Mouse (Mus musculus): ENCODE results near the gene Qprt.
"Not testable (repeated sequence)": the region's sequence is repeated elsewhere in the genome, so short reads cannot be mapped to it uniquely, and the experiment has no call there.

Qprt gene

DNA sequence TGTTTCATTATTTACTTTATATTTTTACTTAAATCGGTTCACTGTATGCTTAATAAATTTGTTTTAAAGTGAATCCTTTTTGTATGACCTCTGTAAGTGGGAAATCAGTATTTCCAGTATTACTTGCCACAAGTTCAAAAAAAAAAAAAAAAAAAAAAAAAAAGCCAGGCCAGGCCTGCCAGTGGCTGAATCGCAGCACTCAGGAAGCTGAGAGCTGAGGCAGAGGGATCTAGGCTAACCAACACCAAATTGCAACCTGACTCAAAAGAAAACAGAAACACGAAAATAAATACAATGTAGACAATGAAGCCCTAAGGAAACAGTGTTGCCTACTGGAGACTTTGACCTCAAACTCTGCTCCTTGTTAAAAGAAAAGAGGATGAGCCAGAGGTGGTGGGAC, 28.1 kb downstream of the Qprt start:
- no peak for DNase-seq

DNA sequence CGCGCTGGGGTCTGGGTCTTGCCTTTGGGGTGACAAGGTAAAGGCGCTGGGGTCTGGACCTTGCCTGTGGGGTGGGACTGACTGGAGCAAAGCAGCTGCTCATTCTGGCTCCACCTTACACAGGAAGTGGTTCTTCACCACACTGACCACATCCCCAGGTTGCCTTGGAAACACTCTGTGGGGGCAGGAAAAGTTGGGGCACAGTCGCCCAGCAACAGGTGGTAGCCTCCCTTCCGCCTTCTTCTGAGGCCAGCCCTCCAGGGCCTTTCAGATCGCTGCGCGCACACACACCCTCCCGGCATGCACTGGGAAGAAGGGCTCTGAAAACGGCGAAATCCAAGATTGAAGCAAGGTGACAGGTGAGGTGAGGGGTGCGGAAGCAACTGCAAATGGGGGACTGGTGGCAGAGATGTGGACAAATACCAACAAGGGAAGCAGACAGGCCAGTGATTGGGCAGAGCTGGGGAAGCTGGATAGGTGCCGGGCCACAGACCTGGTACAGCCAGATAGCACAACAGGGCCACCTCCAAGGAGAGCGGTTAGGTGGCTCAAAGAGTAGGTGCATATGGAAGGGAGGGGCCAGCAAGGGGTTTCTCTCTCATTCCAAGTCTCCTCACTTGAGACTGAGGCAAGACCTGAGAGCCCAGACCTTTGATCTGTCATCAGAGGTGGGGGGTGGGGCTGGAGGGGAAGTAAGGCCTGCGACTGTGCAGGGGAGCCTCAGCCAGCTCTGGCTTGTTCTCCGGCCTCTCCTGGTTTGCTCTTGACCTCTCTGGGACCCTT, 30.7 kb downstream of the Qprt start, which contains the start of gene AI467606:
Gene AI467606, plus strand, starts transcription at position 246 of the 783 bp plus-strand sequence.
- peak; percentile 41 to 60 for DNase-seq

DNA sequence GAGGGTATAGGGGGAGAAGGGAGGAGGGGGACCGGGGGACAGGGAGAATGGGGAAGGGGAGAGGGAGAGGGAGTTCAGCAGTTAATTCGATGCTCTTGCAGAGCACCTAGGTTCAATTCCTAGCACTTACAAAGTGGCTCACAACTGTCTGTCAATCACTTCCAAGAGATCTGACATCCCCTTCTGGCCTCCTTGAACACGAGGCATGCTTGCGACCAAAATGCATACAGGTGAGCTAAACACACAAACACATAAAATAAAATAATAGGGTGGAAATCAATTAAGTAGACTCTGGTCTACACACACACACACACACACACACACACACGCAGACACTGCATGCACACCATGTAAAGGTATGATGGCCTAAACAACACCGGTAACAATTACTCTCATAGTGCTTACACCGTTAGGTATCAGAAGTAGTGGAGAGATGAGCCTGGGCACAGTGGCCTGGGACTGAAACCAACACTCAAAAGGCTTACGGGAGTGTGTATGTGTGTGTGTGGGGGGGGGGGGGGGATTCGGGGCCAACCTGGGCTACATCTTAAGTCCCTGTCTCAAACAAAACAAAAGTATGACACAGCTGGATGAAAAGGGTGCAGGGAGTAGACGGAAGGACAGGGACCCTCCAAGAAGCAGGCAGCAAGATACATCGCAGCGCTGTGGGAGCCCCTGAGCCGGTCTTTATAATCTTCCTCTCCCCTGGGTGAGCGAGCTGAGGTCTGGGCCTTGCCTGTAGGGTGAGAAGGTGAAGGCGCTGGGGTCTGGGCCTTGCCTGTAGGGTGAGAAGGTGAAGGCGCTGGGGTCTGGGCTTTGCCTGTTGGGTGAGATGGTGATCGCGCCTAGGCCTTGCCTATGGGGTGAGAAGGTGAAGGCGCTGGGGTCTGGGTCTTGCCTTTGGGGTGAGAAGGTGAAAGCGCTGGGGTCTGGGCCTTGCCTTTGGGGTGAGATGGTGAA, 31.6 kb downstream of the Qprt start:
- no peak for DNase-seq

DNA sequence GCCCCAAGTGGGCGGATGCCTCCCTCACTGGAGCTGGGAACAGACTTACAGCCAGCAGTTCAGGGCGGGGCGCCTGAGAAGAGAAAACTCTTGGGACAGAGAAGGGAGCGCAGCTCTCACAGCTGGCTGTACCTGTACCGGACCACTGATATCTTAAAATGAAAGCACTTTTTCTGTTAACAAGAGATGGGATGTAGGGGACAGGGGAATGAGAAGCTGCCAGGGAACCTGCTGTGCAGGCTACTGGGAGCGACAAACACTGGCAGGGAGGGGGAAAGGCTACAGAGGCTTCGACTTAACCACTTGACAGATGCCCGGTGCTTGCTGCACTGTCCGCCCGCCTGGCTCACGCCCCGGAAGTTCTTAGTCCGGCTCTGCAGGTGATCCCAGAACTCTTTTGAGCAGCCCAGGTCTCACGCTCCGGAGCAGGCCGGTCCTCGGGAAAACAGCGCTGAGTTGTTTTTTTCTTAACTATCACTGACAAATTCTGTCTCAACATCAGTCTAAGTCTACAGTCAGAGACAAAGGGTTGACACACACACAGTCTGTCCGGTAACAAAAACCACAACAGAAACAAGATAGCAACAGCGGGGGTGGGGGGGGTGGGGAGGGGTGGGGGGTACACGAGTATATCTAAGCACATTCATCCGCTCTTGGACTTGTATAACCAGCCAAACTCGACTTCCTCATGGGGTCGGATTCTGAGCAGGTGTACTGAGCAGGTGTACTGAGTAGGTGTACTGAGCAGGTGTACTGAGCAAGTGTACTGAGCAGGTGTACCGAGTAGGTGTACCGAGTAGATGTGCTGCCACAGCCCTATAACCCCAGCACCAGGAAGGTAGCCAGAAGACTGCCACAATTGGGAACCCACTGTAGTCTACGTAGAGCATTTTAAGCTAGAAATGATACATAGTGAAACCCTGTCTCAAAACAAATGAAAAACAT, 32.9 kb downstream of the Qprt start:
- DNase-seq: peak in 1 of 2 experiments; percentile 54

DNA sequence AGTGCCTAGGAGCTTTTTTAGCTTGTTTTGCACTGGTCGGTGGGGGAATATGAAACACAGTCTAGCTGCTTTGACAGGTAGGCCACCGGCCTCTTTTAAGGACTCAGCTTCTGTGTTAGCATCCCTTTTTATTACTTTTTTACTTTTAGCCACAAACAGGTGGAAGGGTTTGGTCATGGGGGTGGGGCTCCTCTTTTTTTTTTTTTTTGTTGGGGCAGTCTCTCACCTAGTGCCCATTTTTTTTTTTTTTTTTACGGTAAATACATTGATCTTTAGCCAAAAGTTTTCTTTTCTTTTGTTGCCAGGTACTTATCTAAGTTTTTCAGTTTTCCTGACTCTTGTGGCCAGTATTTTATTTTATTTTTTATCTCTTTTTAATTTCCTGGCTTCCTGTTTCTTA, 33.9 kb downstream of the Qprt start:
- DNase-seq: no peak

DNA sequence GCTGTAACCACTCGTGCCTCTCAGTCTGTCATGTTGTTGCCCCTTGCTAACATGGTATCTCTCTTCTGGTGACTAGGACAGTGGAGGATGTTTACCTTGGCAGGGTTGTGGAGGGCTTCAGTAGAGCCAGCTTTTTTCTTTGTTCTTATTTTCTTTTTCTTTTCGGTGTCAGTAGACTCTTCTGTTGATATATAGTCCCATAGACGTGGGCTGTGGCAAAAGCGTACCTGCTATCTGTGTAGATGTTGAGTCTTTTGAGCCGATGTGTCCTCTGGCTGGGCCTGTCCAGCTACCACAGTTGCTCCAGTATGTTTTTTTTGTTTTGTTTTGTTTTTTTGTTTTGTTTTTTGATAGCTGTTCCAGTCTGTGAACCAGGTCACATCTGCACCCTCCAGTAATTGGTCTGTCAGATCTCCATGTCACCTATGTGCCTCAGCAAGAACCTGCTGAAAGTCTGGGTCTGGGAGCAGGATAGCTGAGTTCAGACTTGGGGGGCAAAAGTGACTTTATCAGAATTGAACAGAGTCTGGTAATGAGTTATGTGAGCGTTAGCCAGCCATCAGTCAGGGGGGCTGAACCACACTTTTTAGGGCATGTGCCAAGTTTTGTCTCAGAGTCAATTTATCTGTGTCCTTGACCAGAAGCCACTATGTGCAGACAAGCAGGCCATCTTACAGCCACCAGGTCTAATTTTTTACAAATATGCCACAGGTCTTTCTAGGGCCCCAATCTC, 34.6 kb downstream of the Qprt start, which contains the start of gene Zg16:
Gene Zg16, minus strand, starts transcription at position 51 of the 733 bp plus-strand sequence.
- not testable (repeated sequence) for DNase-seq

DNA sequence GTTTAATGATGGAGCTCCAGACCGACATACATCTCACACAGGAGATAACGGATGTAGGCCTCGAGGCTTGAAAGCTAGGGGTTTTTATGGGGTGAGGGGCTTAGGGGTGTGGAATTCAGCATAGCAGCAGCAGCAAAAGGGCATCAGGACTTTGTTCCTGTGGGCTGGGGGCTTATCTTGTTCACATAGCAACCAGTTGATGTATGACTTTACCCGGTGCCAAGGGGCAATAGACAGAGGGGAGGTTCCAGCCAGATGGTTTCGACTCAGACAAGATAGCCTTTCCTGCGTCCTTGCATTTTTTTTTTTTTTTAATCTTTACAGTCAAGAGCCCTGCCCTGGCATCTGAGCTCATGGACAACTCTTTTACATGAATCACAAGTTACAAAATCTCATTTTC, 36.3 kb downstream of the Qprt start:
- DNase-seq: not testable (repeated sequence)

DNA sequence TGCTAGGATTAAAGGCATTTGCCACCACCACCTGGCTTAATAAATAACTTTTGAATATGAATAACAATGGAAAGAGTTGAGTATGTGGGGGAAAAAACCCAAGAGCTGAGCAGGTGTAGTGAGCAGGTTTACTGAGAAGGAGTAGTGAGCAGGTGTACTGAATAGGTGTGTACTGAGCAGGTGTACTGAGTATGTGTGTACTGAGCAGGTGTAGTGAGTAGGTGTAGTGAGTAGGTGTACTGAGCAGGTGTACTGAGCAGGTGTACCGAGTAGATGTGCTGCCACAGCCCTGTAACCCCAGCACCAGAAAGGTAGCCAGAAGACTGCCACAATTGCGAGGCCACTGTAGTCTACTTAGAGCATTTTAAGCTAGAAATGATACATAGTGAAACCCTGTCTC, 37.2 kb downstream of the Qprt start:
- DNase-seq: no peak

DNA sequence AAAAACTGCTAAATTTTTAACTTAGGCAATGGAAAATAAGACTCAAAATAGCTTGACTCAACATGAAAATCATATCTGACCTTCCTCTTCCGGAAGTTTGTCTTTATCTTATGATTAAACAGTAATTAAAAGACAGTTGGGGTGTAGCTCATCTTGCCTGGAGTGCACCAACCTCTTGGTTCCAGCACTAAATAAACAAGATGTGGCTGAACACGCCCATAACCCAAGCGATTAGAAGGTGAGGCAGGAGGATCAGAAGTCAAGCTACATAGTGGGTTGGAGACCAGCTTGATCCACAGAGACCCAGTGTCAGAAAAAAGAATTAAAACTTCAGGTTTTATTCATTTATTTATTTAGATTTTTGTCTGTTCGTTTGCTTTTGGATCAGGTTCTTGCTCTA, 38.3 kb downstream of the Qprt start:
- DNase-seq: no peak

DNA sequence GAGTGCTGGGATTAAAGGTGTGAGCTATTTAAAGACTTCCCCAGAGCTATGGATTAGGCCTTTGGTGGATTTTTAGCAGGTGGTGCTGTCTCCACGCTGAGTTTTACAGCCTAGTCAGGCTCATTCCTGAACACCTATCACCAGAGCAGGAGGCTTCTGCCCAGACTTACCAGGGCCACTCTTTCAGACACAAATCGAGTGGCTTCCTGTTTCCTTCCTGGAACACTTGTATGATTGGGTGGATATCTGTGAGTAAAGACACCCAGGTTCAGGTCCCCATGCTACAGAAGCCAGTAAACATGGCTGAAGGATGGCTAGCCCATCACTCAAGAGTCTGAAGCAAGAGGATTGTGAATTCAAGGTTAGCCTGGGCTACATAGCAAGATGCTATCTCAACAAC, 39.0 kb downstream of the Qprt start:
- DNase-seq: no peak

DNA sequence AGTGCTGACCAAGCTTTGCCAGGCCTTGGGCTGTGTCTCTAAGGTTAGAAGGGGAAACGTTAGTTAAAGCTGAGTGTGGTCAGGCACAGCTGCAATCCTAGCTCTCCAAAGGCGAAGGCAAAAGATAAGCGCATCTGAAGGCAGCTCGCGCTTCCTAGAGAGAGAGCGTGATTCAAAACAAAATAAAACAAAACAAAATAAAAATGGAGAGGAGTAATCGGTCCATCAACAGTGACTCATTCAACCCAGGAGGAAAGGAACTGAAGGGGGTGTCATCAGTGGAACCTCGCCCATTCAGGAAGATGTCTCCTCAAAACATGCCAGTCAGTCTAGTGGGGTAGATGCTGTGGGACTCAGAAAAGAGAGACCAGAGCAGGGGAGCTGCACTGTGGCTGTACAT, 39.8 kb downstream of the Qprt start:
- no peak for DNase-seq

DNA sequence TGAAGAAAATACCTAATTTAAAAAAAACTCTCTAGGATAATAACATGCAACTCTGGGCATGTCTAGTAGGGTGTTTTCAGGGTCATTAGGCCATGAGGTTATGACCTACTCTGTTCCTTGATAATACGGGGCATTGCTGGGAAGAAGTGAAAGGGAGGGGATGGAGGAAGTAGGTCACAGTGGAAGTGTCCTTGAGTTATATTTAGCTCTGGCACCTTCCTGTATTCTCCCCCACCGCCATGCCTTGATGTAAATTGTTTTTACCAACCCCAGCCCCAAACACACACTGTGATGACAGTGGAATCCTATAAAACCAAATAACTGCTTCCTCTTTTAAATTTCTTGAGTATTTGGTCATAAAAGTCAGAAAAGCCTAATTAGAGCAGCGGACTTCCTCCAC, 42.0 kb downstream of the Qprt start:
- no peak for DNase-seq

DNA sequence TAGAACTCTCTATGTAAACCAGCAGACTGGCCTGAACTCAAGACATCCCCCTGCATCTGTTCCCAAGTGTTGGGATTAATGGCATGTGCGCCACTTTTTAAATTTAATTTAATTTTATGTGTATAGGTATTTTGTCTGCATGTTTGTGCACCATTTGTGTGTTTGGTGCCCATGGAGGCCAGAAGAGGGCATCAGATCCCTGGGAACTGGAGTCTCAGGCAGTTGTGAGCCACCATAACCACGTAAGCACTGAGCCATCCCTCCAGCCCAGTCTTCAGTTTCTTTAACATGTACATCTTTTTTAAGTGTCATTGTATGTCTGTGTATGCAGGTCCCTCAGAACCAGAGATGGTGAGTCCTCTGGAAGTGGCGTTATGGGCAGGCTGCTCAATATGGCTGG, 44.3 kb downstream of the Qprt start:
- DNase-seq: no peak

DNA sequence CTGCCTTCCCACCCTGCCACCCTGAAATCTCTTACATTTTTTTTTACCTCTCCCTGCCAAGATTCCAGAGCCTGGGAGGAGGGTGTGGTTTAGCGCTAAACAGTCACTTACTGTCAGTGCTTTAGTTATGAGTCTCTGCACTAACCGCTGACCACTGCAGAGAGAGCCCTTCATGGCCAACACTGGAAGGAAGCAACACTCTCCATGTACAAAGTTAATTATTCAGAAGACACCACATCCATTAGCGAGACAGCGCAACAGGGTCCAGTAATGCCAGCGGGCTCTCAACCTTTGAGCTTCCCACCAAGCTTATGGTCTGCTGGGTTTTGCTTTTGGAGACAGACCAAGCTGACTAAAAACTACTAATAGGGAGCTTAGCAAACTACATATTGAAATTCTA, 45.8 kb downstream of the Qprt start:
- DNase-seq: peak; percentile 21 to 56

DNA sequence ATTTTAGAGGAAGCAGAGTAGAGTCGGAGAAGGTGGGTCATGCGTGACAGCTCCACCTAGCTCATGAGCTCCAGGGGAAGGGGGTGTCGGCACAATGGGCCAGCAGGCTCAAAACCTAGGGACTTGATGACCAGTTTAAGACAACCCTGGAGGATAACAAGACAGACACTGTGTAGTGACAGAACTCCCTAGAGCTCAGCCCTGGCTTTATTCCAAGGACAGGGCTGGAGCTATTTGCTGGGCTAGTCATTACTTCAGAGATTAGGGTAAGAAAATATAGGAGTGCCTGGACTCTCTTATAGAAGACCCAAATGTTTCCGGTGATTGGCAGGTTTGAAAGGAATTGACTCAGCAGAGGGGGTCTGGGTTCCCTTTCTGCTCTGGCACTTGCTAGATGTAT, 48.8 kb downstream of the Qprt start:
- no peak for DNase-seq

DNA sequence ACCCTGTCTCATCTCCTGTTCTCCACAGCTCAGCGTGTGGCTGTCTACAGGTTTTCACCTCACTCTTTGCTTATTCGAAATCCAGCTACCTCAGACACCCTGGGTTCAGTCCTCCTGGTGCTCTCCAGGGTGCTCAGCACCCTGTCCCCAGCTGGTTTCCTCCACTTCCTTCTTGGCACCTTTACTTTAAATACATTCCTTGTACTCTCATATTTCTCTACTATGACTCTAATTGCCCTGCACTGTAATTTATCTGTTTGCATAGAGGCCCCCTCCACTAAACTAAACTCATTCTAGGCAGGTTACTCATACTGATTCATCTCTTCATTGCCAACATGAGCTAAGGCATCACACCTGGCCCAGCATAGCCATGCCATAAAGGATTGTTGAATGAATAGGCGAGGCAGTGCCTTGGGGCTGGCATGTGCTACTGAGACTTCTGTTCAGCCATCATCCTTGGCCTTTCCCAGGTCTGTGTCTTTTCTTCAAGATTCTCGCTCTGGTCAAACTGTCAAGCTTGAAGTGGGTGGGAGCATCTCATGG, 51.1 kb downstream of the Qprt start:
- no peak for DNase-seq

DNA sequence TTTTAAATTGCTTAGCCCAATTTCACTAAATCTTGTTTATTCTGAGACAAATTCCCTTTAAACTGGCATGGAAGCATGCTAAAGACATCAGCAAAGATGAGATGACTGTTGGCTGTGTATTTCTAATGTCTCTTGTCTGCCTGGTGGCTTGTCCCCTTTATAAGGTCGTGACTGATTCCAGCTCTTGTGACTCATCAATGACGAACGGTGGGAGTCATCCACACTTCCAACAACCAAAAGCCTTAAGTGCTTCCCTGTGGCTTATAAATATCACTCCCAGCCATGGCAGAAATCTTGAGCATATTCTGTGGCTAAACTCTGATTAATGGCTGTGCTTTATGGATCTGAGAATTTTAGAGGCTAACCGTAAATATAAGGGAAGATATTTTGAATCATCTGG, 55.7 kb downstream of the Qprt start:
- no peak for DNase-seq

DNA sequence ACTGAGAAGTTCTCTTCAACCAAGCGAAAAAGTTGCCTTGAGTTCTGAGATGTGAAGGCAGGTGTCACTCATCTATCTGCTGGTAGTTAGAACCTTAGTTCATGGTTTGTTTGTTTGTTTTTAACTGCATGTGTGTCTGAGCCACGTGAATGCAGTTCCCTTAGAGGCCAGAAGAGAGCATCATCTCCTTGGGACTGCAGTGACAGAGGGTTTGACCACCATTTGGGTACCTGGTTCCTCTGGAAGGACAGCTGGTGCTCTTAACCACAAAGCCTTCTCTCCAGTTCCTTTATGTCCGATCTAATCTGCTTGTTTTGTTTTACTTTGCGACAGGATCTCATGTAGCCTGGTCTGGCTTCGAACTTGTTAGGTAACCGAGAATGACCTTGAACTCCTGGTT, 56.5 kb downstream of the Qprt start:
- no peak for DNase-seq

Data from kidney, postnatal 4 days (tissue).